Mouse (Mus musculus) kidney, embryonic 16.5 days (tissue): Measurements from ENCODE around the gene Gm16181. TPM values are rescaled to one million over a fixed set of nuclear protein-coding genes. Genes with fewer than 3 reads are reported as not detected.
A peak's percentile ranks its signal among the peaks of the same experiment; 100 is the strongest.
"Not testable (repeated sequence)": the region's sequence is repeated elsewhere in the genome, so short reads cannot be mapped to it uniquely, and the experiment has no call there.

Experiments
- ATAC-seq: fragments of 200-750 bp; cut with Nextera tagmentation; 2 replicates; pipeline ENCODE4 v1.8.0; 2017; ENCODE audit warnings: moderate TSS enrichment; ENCODE audit not compliant: low FRiP score, low TSS enrichment
- H3K27ac ChIP-seq: fragments of 300-500 bp; sonication (generic); 2 replicates; pipeline ENCODE4 v1.5.1; 2014; ENCODE audit warnings: low read length
- H3K27me3 ChIP-seq: fragments of 300-500 bp; sonication (generic); 2 replicates; pipeline ENCODE4 v1.6.1; 2014; ENCODE audit warnings: low read length, control low read depth, mixed read lengths; ENCODE audit not compliant: insufficient read depth
- H3K36me3 ChIP-seq: fragments of 300-500 bp; sonication (generic); 2 replicates; pipeline ENCODE4 v1.6.1; 2014; ENCODE audit warnings: low read length, control low read depth, mixed read lengths; ENCODE audit not compliant: insufficient read depth
- H3K4me1 ChIP-seq: fragments of 300-500 bp; sonication (generic); 2 replicates; pipeline ENCODE4 v1.6.1; 2014; ENCODE audit warnings: low read length, control low read depth, mixed read lengths; ENCODE audit not compliant: insufficient read depth
- H3K4me2 ChIP-seq: fragments of 300-500 bp; sonication (generic); replicated peaks from 2 replicates; pipeline ENCODE4 v1.6.1; 2014; ENCODE audit warnings: low read depth, low read length
- H3K4me3 ChIP-seq: fragments of 300-500 bp; sonication (generic); 2 replicates; pipeline ENCODE4 v1.5.1; 2014; ENCODE audit warnings: mild to moderate bottlenecking, low read length
- H3K9ac ChIP-seq: fragments of 300-500 bp; sonication (generic); replicated peaks from 2 replicates; pipeline ENCODE4 v1.6.1; 2014; ENCODE audit warnings: low read length
- H3K9me3 ChIP-seq: fragments of 300-500 bp; sonication (generic); 2 replicates; pipeline ENCODE4 v1.6.1; 2016; ENCODE audit warnings: low read length, control low read depth
- WGBS: fragments of 180-500 bp; shearing (Covaris S2); extraction: QIAGEN DNeasy Blood & Tissue Kit; methylation state at CpG from one replicate; pipeline ENCODE4 v1.1.7; 2014; 5-methylcytosine and 5-hydroxymethylcytosine counted together
- polyA plus RNA-seq: library from polyadenylated mRNA; unstranded; fragments of >200 nt; fragmentation: Nextera tagmentation; extraction: Ambion mirVana; gene quantifications from 2 replicates; pipeline ENCODE4 v1.2.1, GENCODE M21; 2015

The Gm16181 gene
- polyA plus RNA-seq, 1 experiment from 2014 or later, result 0.56 TPM

GRCm38 (mm10) chr17:35225456-35225855 is 4.8 kb downstream of the Gm16181 start:
- Histone ChIP-seq H3K27ac (no peak overlapping the region), H3K4me3 (no peak overlapping the region), H3K4me2 (no peak overlapping the region), H3K27me3 (no peaks in the 10 kb centered on the region), H3K9ac (no peak overlapping the region), H3K9me3 (no peaks in the 10 kb centered on the region), H3K4me1 (0 out of 2 replicates have a peak, but pooled peaks cover 5% of the 10 kb centered on the region), H3K36me3 (peaks cover 19% of the 10 kb centered on the region)
- 91% methylated on average over 5 of the region's 5 CpGs for WGBS
- no peak for ATAC-seq

- H3K36me3 ChIP-seq, result peaks cover 19% of the 10 kb centered on the region
- no peak overlapping the region for H3K9ac ChIP-seq
- no peaks in the 10 kb centered on the region for H3K9me3 ChIP-seq
- no peak overlapping the region for H3K4me3 ChIP-seq
- peak overlapping the region; percentile 11; the same call in 1 of the 2 replicates for H3K27ac ChIP-seq
- H3K27me3 ChIP-seq, result no peaks in the 10 kb centered on the region
- 82% methylated on average over 14 of the region's 14 CpGs for WGBS
- H3K4me1 ChIP-seq, result peaks cover 6% of the 10 kb centered on the region; the same call in 1 of the 2 replicates
- ATAC-seq, result no peak
- H3K4me2 ChIP-seq, result no peak overlapping the region
Observed at GRCm38 (mm10) chr17:35226561-35227046, 6.0 kb downstream of the Gm16181 start.

GRCm38 (mm10) chr17:35231022-35231421 is 10.4 kb downstream of the Gm16181 start:
- H3K9ac ChIP-seq, result no peak overlapping the region
- no peaks in the 10 kb centered on the region for H3K27me3 ChIP-seq
- no peak overlapping the region for H3K27ac ChIP-seq
- 90% methylated on average over 10 of the region's 10 CpGs for WGBS
- H3K4me1 ChIP-seq, result peaks cover 37% of the 10 kb centered on the region
- no peak overlapping the region for H3K4me2 ChIP-seq
- H3K36me3 ChIP-seq, result peaks cover 16% of the 10 kb centered on the region
- no peaks in the 10 kb centered on the region for H3K9me3 ChIP-seq
- no peak overlapping the region for H3K4me3 ChIP-seq
- ATAC-seq, result no peak

- ATAC-seq, result no peak
- Histone ChIP-seq H3K36me3 (peaks cover 16% of the 10 kb centered on the region), H3K27ac (peak overlapping the region; percentile 70; the same call in 1 of the 2 replicates), H3K27me3 (no peaks in the 10 kb centered on the region), H3K9ac (no peak overlapping the region), H3K4me2 (peak overlapping the region; percentile 23; the same call in 1 of the 2 replicates), H3K4me3 (no peak overlapping the region), H3K4me1 (peaks cover 40% of the 10 kb centered on the region), H3K9me3 (no peaks in the 10 kb centered on the region)
- 9% methylated on average over 12 of the region's 12 CpGs for WGBS
Observed at GRCm38 (mm10) chr17:35232043-35232442, 11.4 kb downstream of the Gm16181 start.

- WGBS, result 57% methylated on average over 5 of the region's 5 CpGs
- Histone ChIP-seq H3K9ac (peak overlapping the region; percentile 8; the same call in 1 of the 2 replicates), H3K9me3 (no peaks in the 10 kb centered on the region), H3K36me3 (peaks cover 16% of the 10 kb centered on the region), H3K4me2 (peak overlapping the region; percentile 23; the same call in 1 of the 2 replicates), H3K27me3 (no peaks in the 10 kb centered on the region), H3K27ac (peak overlapping the region; percentile 70), H3K4me1 (peaks cover 40% of the 10 kb centered on the region), H3K4me3 (no peak overlapping the region)
- ATAC-seq, result no peak
Observed at GRCm38 (mm10) chr17:35232659-35233058, 12.0 kb downstream of the Gm16181 start.

GRCm38 (mm10) chr17:35233114-35233980 is 12.7 kb downstream of the Gm16181 start, which contains the start of gene Atp6v1g2:
Atp6v1g2 (plus strand) TSS chr17:35233660.
- Histone ChIP-seq H3K9ac (peak within 1 kb of the TSS; percentile 84), H3K4me3 (peak within 1 kb of the TSS; percentile 60), H3K36me3 (peaks cover 16% of the 10 kb centered on the region), H3K9me3 (no peaks in the 10 kb centered on the region), H3K27me3 (no peaks in the 10 kb centered on the region), H3K4me2 (peak within 1 kb of the TSS; percentile 84), H3K4me1 (peaks cover 40% of the 10 kb centered on the region), H3K27ac (peak within 1 kb of the TSS; percentile 96)
- 54% methylated on average over 18 of the region's 18 CpGs for WGBS
- ATAC-seq, result no peak

GRCm38 (mm10) chr17:35234090-35234489 is 13.5 kb downstream of the Gm16181 start:
- H3K27me3 ChIP-seq, H3K9me3 ChIP-seq, ATAC-seq: not testable (repeated sequence)
- peak overlapping the region; percentile 60 for H3K4me3 ChIP-seq
- WGBS, result 82% methylated on average over 7 of the region's 7 CpGs
- H3K36me3 ChIP-seq, result peaks cover 15% of the 10 kb centered on the region
- H3K27ac ChIP-seq, result peak overlapping the region; percentile 70
- H3K9ac ChIP-seq, result peak overlapping the region; percentile 84; the same call in 1 of the 2 replicates
- peaks cover 40% of the 10 kb centered on the region for H3K4me1 ChIP-seq
- H3K4me2 ChIP-seq, result peak overlapping the region; percentile 84

GRCm38 (mm10) chr17:35234903-35235302 is 14.3 kb downstream of the Gm16181 start:
- Histone ChIP-seq H3K4me2 (peak overlapping the region; percentile 84), H3K9ac (peak overlapping the region; percentile 84), H3K27ac (peak overlapping the region; percentile 96), H3K36me3 (peaks cover 6% of the 10 kb centered on the region; the same call in 1 of the 2 replicates), H3K4me1 (peaks cover 39% of the 10 kb centered on the region), H3K9me3 (no peaks in the 10 kb centered on the region), H3K27me3 (no peaks in the 10 kb centered on the region), H3K4me3 (peak overlapping the region; percentile 60)
- ATAC-seq, result no peak; the same call in 1 of the 2 replicates
- WGBS, result 3% methylated on average over 28 of the region's 31 CpGs

- H3K36me3 ChIP-seq, result peaks cover 4% of the 10 kb centered on the region; the same call in 1 of the 2 replicates
- peak; percentile 92 for ATAC-seq
- H3K4me3 ChIP-seq, result peak within 1 kb of the TSS; percentile 60
- peak within 1 kb of the TSS; percentile 84 for H3K4me2 ChIP-seq
- under 1% methylated on average over 34 of the region's 35 CpGs for WGBS
- peak within 1 kb of the TSS; percentile 84 for H3K9ac ChIP-seq
- peaks cover 41% of the 10 kb centered on the region for H3K4me1 ChIP-seq
- H3K27ac ChIP-seq, result peak within 1 kb of the TSS; percentile 96
- H3K9me3 ChIP-seq, result no peaks in the 10 kb centered on the region
- H3K27me3 ChIP-seq, result no peaks in the 10 kb centered on the region
Observed at GRCm38 (mm10) chr17:35235614-35236389, 15.2 kb downstream of the Gm16181 start, which contains the start of gene Nfkbil1. Nfkbil1 (minus strand) TSS chr17:35235792.
